Mouse (Mus musculus): ENCODE results near the gene Frem2.

The Frem2 gene

DNA sequence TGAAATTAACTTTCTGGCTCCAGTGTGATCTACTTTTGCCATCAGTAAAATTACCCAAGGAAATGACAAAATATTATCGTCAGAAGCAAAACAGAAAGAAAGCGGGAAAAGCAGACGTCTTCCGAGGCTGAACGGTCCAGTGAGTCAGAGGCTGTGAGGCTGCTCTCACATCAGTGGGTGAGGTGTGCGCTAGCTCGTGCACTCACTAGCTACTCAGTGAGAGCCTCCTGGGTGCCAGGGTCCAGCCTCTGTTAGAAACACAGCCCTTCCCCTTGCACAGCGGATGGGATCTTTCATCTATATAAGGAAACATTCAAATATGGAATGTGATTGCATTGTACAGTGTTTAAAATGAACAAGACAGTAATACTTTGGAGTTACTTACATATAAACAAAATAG lies 36.8 kb downstream of the Frem2 start:
- DNase-seq (ENCODE audit: low spot score), result no peak

GRCm38 (mm10) chr3:53611106-53611505 lies 46.0 kb downstream of the Frem2 start:
- no peak for DNase-seq (ENCODE audit: low spot score)

DNA sequence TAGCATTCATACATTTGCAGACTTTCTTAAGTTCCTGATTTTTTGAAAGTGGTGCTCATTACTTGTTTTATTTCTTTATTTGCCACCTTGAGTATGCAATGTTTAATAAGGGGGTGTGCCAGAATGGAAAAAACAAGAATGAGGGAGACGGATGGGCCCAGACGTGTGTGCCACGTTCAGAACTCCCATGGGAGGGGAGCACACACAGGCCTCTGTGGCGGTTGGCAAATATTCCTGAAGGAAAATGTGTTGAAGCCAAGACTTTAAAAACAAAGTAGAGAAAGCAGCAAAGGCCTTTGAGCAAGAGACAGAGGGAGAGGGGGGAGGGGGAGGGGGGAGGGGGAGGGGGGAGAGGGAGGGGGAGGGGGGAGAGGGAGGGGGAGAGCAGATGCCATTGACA lies 47.3 kb downstream of the Frem2 start:
- DNase-seq (ENCODE audit: low spot score), result no peak

- no peak for DNase-seq (ENCODE audit: low spot score)
Measured at GRCm38 (mm10) chr3:53600140-53600539, 57.0 kb downstream of the Frem2 start.

- DNase-seq (ENCODE audit: low spot score), result no peak
Measured at GRCm38 (mm10) chr3:53599315-53599714, 57.8 kb downstream of the Frem2 start.

- DNase-seq (ENCODE audit: low spot score), result no peak
Measured at GRCm38 (mm10) chr3:53598153-53598800, 58.9 kb downstream of the Frem2 start.

- no peak for DNase-seq (ENCODE audit: low spot score)
Measured at GRCm38 (mm10) chr3:53594471-53594870, 62.7 kb downstream of the Frem2 start.

GRCm38 (mm10) chr3:53593718-53594117 lies 63.4 kb downstream of the Frem2 start:
- DNase-seq (ENCODE audit: low spot score), result no peak

DNA sequence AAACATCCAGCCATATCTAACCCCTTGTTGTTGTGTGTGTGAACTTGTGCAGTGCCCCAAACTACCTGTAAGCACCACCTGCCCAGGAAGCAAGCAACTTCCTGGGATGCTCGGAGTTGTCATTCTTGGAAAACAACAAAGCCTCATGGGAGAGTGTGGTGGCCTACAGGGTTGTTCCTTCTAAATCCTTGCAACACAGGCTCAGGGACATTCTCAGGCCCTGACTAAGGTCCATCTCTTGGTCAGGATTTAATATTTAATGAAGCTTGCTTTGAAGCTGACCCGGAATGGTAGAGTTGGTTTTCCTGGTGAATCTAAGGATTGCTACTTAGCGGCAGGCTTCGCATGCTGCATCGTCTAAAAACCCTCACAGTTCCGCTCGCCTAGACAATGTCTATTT lies 65.1 kb downstream of the Frem2 start:
- no peak for DNase-seq (ENCODE audit: low spot score)

- DNase-seq (ENCODE audit: low spot score), result no peak
Measured at GRCm38 (mm10) chr3:53590139-53590621, 67.0 kb downstream of the Frem2 start.

DNA sequence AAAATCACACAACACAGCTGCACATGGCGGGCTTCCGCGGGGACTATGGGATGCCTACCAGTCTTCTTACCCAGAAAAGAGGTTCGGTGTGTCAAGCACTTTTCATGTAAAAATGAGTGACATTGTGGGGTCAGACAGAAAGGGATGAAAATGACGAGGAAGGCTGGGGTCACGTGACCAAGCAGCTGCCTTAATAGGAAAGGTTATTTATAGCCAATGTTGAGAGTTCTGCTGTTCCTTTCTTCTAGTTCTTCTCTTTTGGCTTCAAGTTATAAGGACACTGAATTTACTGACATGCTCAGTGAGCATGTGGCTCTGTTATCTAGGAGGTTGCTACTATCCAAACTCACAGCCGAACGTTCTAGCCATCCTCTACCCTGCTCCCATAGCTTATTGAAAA lies 73.9 kb downstream of the Frem2 start:
- DNase-seq (ENCODE audit: low spot score), result no peak

- DNase-seq (ENCODE audit: low spot score), result no peak
Measured at GRCm38 (mm10) chr3:53580596-53581254, 76.4 kb downstream of the Frem2 start.

- no peak for DNase-seq (ENCODE audit: low spot score)
Measured at GRCm38 (mm10) chr3:53579121-53579704, 77.9 kb downstream of the Frem2 start.

DNA sequence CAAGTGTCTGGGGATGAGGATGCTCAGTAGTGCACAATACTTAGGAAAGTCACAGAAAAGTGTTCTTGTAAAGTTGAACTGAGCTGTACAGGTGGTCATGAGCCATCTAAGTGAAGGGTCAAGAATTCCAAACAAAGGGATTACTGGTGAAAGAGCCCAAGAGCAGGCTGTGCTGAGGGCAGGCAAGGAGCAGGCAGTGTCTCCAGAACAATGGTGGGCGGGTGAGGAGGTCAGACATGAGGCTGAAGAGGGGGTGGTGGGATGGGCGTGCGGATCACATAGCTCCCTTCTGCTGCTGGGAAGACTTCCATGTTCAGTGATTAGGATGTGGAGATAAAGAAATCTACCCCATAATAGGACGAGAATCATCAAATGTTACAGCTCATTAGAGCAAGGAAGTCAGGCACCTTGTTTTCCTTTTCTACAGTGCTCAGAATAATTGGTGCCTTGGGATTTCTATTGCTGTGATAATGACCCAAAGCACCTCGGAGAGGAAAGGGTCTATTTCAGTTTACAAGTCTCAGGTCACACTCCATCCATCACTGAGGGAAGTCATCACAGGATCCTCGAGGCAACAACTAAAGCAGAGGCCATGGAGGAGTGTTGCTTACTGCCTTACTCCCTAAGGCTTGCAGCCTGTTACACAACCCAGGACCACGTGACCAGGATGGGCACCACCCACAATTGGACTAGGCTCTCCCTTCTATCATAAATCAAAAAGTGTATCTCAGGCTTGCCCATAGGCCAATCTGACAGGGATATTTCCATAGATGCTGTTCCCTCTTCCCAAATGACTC lies 80.6 kb downstream of the Frem2 start:
- DNase-seq (ENCODE audit: low spot score), result no peak

- DNase-seq (ENCODE audit: low spot score), result no peak
Measured at GRCm38 (mm10) chr3:53574123-53574522, 83.0 kb downstream of the Frem2 start.

- no peak for DNase-seq (ENCODE audit: low spot score)
Measured at GRCm38 (mm10) chr3:53571663-53572062, 85.5 kb downstream of the Frem2 start.

DNA sequence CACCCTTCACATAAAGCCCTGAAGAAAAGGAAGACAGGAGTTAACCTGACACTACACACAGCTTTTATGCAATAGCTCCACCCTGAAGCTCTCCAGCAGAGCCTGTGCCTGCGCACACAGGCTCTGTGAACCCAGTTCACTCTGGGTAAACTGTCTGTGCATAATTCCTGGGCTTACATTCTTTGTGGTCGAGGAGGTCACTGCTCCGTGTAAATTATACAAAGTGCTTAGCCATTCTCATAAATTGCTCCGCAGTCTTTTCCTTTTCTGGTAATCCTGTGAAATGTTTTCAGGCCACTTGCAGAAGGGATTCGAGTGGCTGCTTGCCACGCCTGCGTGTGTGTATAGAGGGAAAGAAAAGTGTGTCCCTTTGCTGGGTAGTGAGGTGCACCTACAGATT lies 92.6 kb downstream of the Frem2 start:
- no peak for DNase-seq (ENCODE audit: low spot score)

- DNase-seq (ENCODE audit: low spot score), result no peak
Measured at GRCm38 (mm10) chr3:53563746-53564145, 93.4 kb downstream of the Frem2 start.

DNA sequence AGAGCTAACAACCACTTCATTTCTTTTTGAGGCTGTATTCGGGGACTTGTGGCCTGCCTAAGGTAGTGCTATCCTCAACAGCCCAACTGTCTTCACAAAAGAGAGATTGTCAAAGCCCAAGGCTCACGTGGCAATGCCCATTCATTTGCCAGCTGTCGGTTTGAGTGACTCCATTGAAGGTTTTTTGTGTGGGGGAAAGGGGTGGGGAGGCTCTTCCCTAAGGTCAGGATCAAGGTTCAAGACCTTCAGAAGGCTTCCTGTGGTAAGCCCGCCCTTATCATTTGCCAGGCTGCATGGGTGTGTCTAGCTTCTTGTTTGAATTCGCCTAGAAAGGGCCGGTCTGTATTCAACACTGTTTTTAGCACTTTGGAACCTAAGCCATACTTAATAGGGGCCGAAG lies 95.3 kb downstream of the Frem2 start:
- no peak for DNase-seq (ENCODE audit: low spot score)

GRCm38 (mm10) chr3:53559056-53559455 lies 98.1 kb downstream of the Frem2 start:
- DNase-seq (ENCODE audit: low spot score), result no peak

DNA sequence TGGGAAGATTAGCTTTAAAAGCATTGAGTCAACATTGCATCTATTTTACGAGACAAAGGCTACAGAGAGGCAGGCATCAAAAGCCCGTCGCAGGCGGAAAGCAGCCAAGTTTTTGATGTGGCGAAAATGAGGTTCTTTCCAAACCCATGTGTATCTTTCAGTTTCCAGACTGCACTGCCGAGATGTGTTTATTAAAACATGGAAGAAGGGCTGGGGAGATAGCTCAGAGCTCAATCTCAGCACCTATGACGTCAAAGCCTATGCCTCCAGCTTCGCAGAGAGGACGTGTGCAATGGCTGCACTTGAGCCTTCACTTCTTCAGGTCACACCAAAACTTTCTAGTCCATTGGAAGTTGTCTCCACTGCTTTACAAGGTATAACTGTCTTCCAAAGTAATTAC lies 98.9 kb downstream of the Frem2 start:
- no peak for DNase-seq (ENCODE audit: low spot score)

DNA sequence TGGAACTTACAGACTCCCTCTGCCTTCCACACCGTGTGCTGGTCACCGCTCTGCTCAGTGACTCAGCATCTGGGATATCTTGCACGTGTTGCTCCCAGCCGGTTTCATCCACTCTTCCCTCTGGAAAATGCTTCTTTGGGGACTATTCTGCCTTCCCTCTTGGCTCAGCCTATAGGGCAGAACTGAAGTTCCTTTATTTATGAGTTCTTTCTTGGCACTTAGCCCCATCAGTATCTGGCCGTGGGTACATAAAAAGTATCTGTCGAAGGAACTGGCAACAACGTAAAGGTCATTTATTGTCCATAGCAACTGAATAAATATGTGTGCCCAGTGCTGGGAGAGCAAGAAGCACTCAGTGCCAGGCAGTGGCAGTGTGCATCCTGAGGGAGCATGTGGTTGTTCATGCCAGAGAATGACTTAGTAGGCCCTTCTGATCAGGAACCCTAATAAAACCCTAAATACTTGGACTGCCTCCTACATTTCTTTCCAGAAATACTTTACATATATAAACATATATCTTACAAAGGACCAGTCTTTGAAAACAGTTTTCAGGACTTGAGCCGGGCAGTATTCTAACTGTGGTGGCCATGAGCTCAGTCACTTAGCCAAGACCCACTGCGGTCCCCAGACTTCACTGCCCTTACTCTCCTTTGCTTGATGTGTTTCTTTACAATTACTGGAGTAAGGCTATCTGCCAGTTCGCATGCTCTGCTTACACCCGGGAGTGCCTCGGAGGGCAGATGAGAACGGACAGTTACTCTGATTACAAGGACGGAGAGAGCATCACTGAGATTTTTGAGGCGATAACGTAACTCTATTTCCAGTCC lies 99.6 kb downstream of the Frem2 start:
- DNase-seq (ENCODE audit: low spot score), result no peak

Data from testis, postnatal 14 days (tissue).